Mouse (Mus musculus): ENCODE results near the gene Slc25a22.

GRCm38 (mm10) chr7:141417731-141418681 is 19.7 kb downstream of the Slc25a22 start:
- TF ChIP-seq CTCF (IDR thresholded peaks at IDR 0.05; ENCODE audit: control insufficient read depth, insufficient read depth, insufficient replicate concordance, low read depth, low read length) = no peak
- no peak for TF ChIP-seq POLR2A (IDR thresholded peaks at IDR 0.05; ENCODE audit: control insufficient read depth, low read depth, low read length)

Measured in testis, adult 2 months (tissue).